Comparison of ENCODE assay signal across 15 mouse cellular contexts in genomic region chr12:16189441-16189840, GRCm38 (mm10).
DNase-seq lines count a peak whose midpoint lies in the region; ATAC-seq and TF ChIP-seq lines count a peak whose summit lies in the region.
"Had no signal": no experiment of that assay in that cellular context is flagged by ENCODE, and none has a peak within 500 bp of the region (broad histone marks: within the 10 kb centered on the region; RNA-seq: fewer than 3 reads in every experiment).

No protein-coding gene starts in this region.

- peak in 1 of 2 experiments; percentile 32 for DNase-seq in heart, adult 2 months
- DNase-seq in lung, postnatal 0 days (ENCODE audit: low spot score), result no peak
- no peak for DNase-seq in lung, postnatal 4 days
- peak; percentile 15 for DNase-seq in adrenal gland, postnatal 10 days
- no peak for DNase-seq in thymus, postnatal 25 days
- no peak for DNase-seq in left cerebral cortex, postnatal 4 days
- DNase-seq: cerebellum, adult 9-11 months; layer of hippocampus, adult 9-11 months; right cerebral cortex, postnatal 14 days had no signal

- H3K4me2 ChIP-seq in heart, embryonic 11.5 days, result no peak overlapping the region
- no peak overlapping the region for H3K4me2 ChIP-seq in lung, postnatal 0 days (replicated peaks; ENCODE audit: low read depth, low read length)

- ATAC-seq in heart, embryonic 11.5 days (replicated peaks; ENCODE audit: insufficient number of reproducible peaks, low FRiP score, low TSS enrichment), result no peak
- ATAC-seq in lung, postnatal 0 days, result no peak
- ATAC-seq: inflammation-experienced regulatory T-cells, adult 6 months; midbrain, embryonic 16.5 days had no signal

- peak overlapping the region; percentile 72 for H3K27ac ChIP-seq in heart, adult 2 months
- H3K27ac ChIP-seq in heart, embryonic 11.5 days (ENCODE audit: low read depth, low read length), result no peak overlapping the region
- H3K27ac ChIP-seq in lung, postnatal 0 days (ENCODE audit: low read length), result no peak overlapping the region
- H3K27ac ChIP-seq: embryonic facial prominence, embryonic 10.5 days; liver, embryonic 14.5 days; macrophage had no signal

- H3K4me3 ChIP-seq in heart, adult 2 months, result no peak overlapping the region
- H3K4me3 ChIP-seq in heart, embryonic 11.5 days (ENCODE audit: low read depth, low read length), result no peak overlapping the region
- H3K4me3 ChIP-seq in lung, postnatal 0 days (ENCODE audit: low read depth, low read length), result no peak overlapping the region
- H3K4me3 ChIP-seq: embryonic facial prominence, embryonic 10.5 days had no signal

- no peak for TF ChIP-seq POLR2A in heart, adult 2 months (IDR thresholded peaks at IDR 0.05; ENCODE audit: insufficient read depth, low read depth, low read length)

- intact Hi-C loops in heart, adult 2 months (cut with DNase I), result loop anchor here (2.0 to 5.0 kb wide), 2 partner anchors 33 to 373 kb away; partner anchors contain the start of gene Trib2
- intact Hi-C loops in left cerebral cortex, postnatal 4 days (cut with DNase I), result no loop called here

- H3K9me3 ChIP-seq in heart, embryonic 11.5 days (replicated peaks; ENCODE audit: control insufficient read depth, low read length), result no peaks in the 10 kb centered on the region
- H3K9me3 ChIP-seq in lung, postnatal 0 days (ENCODE audit: low read length), result no peaks in the 10 kb centered on the region
- H3K9me3 ChIP-seq: embryonic facial prominence, embryonic 10.5 days had no signal

- no peak overlapping the region for H3K9ac ChIP-seq in heart, adult 2 months (ENCODE audit: low read depth, low read length)
- no peak overlapping the region for H3K9ac ChIP-seq in heart, embryonic 11.5 days (ENCODE audit: low read depth, low read length)
- no peak overlapping the region for H3K9ac ChIP-seq in lung, postnatal 0 days (replicated peaks; ENCODE audit: low read depth)
- H3K9ac ChIP-seq: liver, embryonic 14.5 days had no signal

- H3K27me3 ChIP-seq in heart, adult 2 months (ENCODE audit: control insufficient read depth, insufficient read depth, low read length), result no peaks in the 10 kb centered on the region
- H3K27me3 ChIP-seq in heart, embryonic 11.5 days (ENCODE audit: control insufficient read depth, insufficient read depth, low read length), result no peaks in the 10 kb centered on the region
- H3K27me3 ChIP-seq in lung, postnatal 0 days (replicated peaks; ENCODE audit: insufficient read depth, low read length), result no peaks in the 10 kb centered on the region

- peaks cover 3% of the 10 kb centered on the region; the same call in 1 of the 2 replicates for H3K4me1 ChIP-seq in heart, adult 2 months (ENCODE audit: control insufficient read depth, insufficient read depth, low read length)
- peaks cover 14% of the 10 kb centered on the region; the same call in 1 of the 2 replicates for H3K4me1 ChIP-seq in heart, embryonic 11.5 days (ENCODE audit: control insufficient read depth, insufficient read depth, low read length)
- H3K4me1 ChIP-seq in lung, postnatal 0 days (ENCODE audit: insufficient read depth, low read depth, low read length), result no peaks in the 10 kb centered on the region
- H3K4me1 ChIP-seq: embryonic facial prominence, embryonic 10.5 days had no signal

- H3K79me2 ChIP-seq in heart, adult 2 months (replicated peaks; ENCODE audit: control insufficient read depth, insufficient read depth, low read length), result no peaks in the 10 kb centered on the region

- peaks cover 7% of the 10 kb centered on the region; the same call in 1 of the 2 replicates for H3K36me3 ChIP-seq in heart, adult 2 months (ENCODE audit: control insufficient read depth, insufficient read depth, low read length)
- no peaks in the 10 kb centered on the region for H3K36me3 ChIP-seq in heart, embryonic 11.5 days (ENCODE audit: control insufficient read depth, insufficient read depth, low read length)
- no peaks in the 10 kb centered on the region for H3K36me3 ChIP-seq in lung, postnatal 0 days (ENCODE audit: insufficient read depth, low read length)
- H3K36me3 ChIP-seq: embryonic facial prominence, embryonic 10.5 days had no signal

- peak; percentile 61 for TF ChIP-seq CTCF in heart, adult 2 months (IDR thresholded peaks at IDR 0.05)
- TF ChIP-seq CTCF in lung, postnatal 0 days (IDR thresholded peaks at IDR 0.05), result peak; percentile 24

- no peak for TF ChIP-seq EP300 in heart, adult 2 months (IDR thresholded peaks at IDR 0.05; ENCODE audit: insufficient read depth, low read depth, low read length)
- TF ChIP-seq EP300 in lung, postnatal 0 days (IDR thresholded peaks at IDR 0.05), result no peak
